Mouse (Mus musculus): ENCODE measurements around the gene Cs. TPM values are rescaled to one million over a fixed set of nuclear protein-coding genes. Genes with fewer than 3 reads are reported as not detected.

Gene Cs
- polyA plus RNA-seq, 1 experiment from 2014 or later = 284 TPM

Small RNA genes within 50 kb of the gene (microRNA-seq; reads per million reads assigned to microRNA genes)
- not detected for gene Gm25361
- not detected for gene Gm26308
- gene Mir6914 = 0.78 reads per million
- gene Mir6915 = not detected

Other genes starting within 250 kb of the Cs start
- gene Baz2a, start 246.2 kb upstream of the Cs start, polyA plus RNA-seq (2014; fragmentation: Nextera tagmentation; extraction: Ambion mirVana) = 20.3 and 23.5 TPM in 2 replicates
- 17.9 and 19.9 TPM in 2 replicates for gene Rbms2, start 157.4 kb upstream of the Cs start, polyA plus RNA-seq (2014; fragmentation: Nextera tagmentation; extraction: Ambion mirVana)
- 1.2 and 1.5 TPM in 2 replicates for gene Gls2, start 143.3 kb upstream of the Cs start, polyA plus RNA-seq (2014; fragmentation: Nextera tagmentation; extraction: Ambion mirVana)
- gene Spryd4, start 125.9 kb upstream of the Cs start, polyA plus RNA-seq (2014; fragmentation: Nextera tagmentation; extraction: Ambion mirVana) = 26.2 and 28.0 TPM in 2 replicates
- not detected in 2 replicates for gene Mip, start 111.9 kb upstream of the Cs start, polyA plus RNA-seq (2014; fragmentation: Nextera tagmentation; extraction: Ambion mirVana)
- 58.7 and 61.2 TPM in 2 replicates for gene Timeless, start 105.7 kb upstream of the Cs start, polyA plus RNA-seq (2014; fragmentation: Nextera tagmentation; extraction: Ambion mirVana)
- gene Apon, start 83.6 kb upstream of the Cs start, polyA plus RNA-seq (2014; fragmentation: Nextera tagmentation; extraction: Ambion mirVana) = 0.99 TPM in 1 of 2 replicates, not detected in the other
- gene Apof, start 69.1 kb upstream of the Cs start, polyA plus RNA-seq (2014; fragmentation: Nextera tagmentation; extraction: Ambion mirVana) = not detected in 2 replicates
- gene Stat2, start 67.2 kb upstream of the Cs start, polyA plus RNA-seq (2014; fragmentation: Nextera tagmentation; extraction: Ambion mirVana) = 15.2 and 17.2 TPM in 2 replicates
- gene Il23a, start 39.0 kb upstream of the Cs start, polyA plus RNA-seq (2014; fragmentation: Nextera tagmentation; extraction: Ambion mirVana) = not detected in 2 replicates
- 33.3 and 35.2 TPM in 2 replicates for gene Pan2, start 34.4 kb upstream of the Cs start, polyA plus RNA-seq (2014; fragmentation: Nextera tagmentation; extraction: Ambion mirVana)
- 248 and 261 TPM in 2 replicates for gene Cnpy2, start 15.3 kb upstream of the Cs start, polyA plus RNA-seq (2014; fragmentation: Nextera tagmentation; extraction: Ambion mirVana)
- gene Coq10a, start 31.3 kb downstream of the Cs start, polyA plus RNA-seq (2014; fragmentation: Nextera tagmentation; extraction: Ambion mirVana) = 19.0 and 24.1 TPM in 2 replicates
- gene Ankrd52, start 39.4 kb downstream of the Cs start, polyA plus RNA-seq (2014; fragmentation: Nextera tagmentation; extraction: Ambion mirVana) = 9.5 and 10.4 TPM in 2 replicates
- gene Slc39a5, start 63.5 kb downstream of the Cs start, polyA plus RNA-seq (2014; fragmentation: Nextera tagmentation; extraction: Ambion mirVana) = not detected in 2 replicates
- 115 and 127 TPM in 2 replicates for gene Nabp2, start 73.8 kb downstream of the Cs start, polyA plus RNA-seq (2014; fragmentation: Nextera tagmentation; extraction: Ambion mirVana)
- gene Rnf41, start 73.9 kb downstream of the Cs start, polyA plus RNA-seq (2014; fragmentation: Nextera tagmentation; extraction: Ambion mirVana) = 43.5 and 46.8 TPM in 2 replicates
- gene Smarcc2, start 121.5 kb downstream of the Cs start, polyA plus RNA-seq (2014; fragmentation: Nextera tagmentation; extraction: Ambion mirVana) = 124 and 125 TPM in 2 replicates
- 776 and 804 TPM in 2 replicates for gene Myl6, start 156.4 kb downstream of the Cs start, polyA plus RNA-seq (2014; fragmentation: Nextera tagmentation; extraction: Ambion mirVana)
- gene Myl6b, start 161.0 kb downstream of the Cs start, polyA plus RNA-seq (2014; fragmentation: Nextera tagmentation; extraction: Ambion mirVana) = 2.4 and 3.5 TPM in 2 replicates
- 27.3 and 34.1 TPM in 2 replicates for gene Esyt1, start 188.1 kb downstream of the Cs start, polyA plus RNA-seq (2014; fragmentation: Nextera tagmentation; extraction: Ambion mirVana)
- 16.6 and 18.3 TPM in 2 replicates for gene Zc3h10, start 210.0 kb downstream of the Cs start, polyA plus RNA-seq (2014; fragmentation: Nextera tagmentation; extraction: Ambion mirVana)
- 3,132 and 3,213 TPM in 2 replicates for gene Rpl41, start 211.6 kb downstream of the Cs start, polyA plus RNA-seq (2014; fragmentation: Nextera tagmentation; extraction: Ambion mirVana)
- 245 and 251 TPM in 2 replicates for gene Pa2g4, start 228.3 kb downstream of the Cs start, polyA plus RNA-seq (2014; fragmentation: Nextera tagmentation; extraction: Ambion mirVana)

Data from neural tube, embryonic 11.5 days (tissue).